9 mouse cellular contexts compared by ENCODE assay signal in the genomic region with DNA sequence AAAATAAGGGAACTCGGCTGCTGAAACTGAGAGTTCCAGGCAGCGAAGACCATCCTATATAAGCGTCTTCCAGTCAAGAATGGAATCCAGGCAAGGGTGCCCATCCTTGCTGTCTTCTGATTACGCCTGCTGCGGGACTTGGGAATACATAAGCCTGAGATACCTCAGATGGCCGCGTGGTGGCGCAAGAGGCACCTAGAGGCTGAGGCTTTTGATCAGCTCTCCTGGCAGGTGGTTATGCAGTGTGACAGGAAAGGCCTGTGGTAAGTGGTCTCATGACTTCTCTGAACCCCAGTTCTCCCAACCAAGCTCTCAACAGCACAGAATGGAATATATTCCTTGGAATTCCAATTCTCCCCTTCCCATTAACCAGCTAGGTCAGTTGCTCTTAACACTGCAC. TPM values are rescaled to one million over a fixed set of nuclear protein-coding genes. Genes with fewer than 3 reads are reported as not detected.
A peak's percentile ranks its signal among the peaks of the same experiment; 100 is the strongest.
DNase-seq lines count a peak whose midpoint lies in the region; ATAC-seq and TF ChIP-seq lines count a peak whose summit lies in the region.
"Had no signal": no experiment of that assay in that cellular context is flagged by ENCODE, and none has a peak within 500 bp of the region (broad histone marks: within the 10 kb centered on the region; RNA-seq: fewer than 3 reads in every experiment).

No protein-coding gene starts in this region.

- no peak overlapping the region for H3K4me2 ChIP-seq in forebrain, embryonic 16.5 days (ENCODE audit: low read length)
- H3K4me2 ChIP-seq: embryonic facial prominence, embryonic 12.5 days had no signal

- no peaks in the 10 kb centered on the region for H3K9me3 ChIP-seq in forebrain, embryonic 16.5 days (ENCODE audit: control insufficient read depth, low read length)
- H3K9me3 ChIP-seq: embryonic facial prominence, embryonic 12.5 days had no signal

- peak; percentile 92 for TF ChIP-seq CTCF in liver, adult 2 months (IDR thresholded peaks at IDR 0.05; ENCODE audit: low read depth, low read length)
- peak; percentile 71; the same call in 1 of the 2 replicates for TF ChIP-seq CTCF in olfactory bulb, adult 2 months (IDR thresholded peaks at IDR 0.05; ENCODE audit: insufficient read depth, low read depth, low read length)

- H3K27ac ChIP-seq in forebrain, embryonic 16.5 days (ENCODE audit: low read length) = no peak overlapping the region
- H3K27ac ChIP-seq in liver, adult 2 months (replicated peaks; ENCODE audit: insufficient read depth, low read depth, low read length) = no peak overlapping the region
- H3K27ac ChIP-seq in olfactory bulb, adult 2 months (ENCODE audit: insufficient read depth, low read depth, low read length) = no peak overlapping the region
- H3K27ac ChIP-seq: embryonic facial prominence, embryonic 12.5 days had no signal

- no peaks in the 10 kb centered on the region for H3K36me3 ChIP-seq in forebrain, embryonic 16.5 days (ENCODE audit: control insufficient read depth, insufficient read depth)
- H3K36me3 ChIP-seq in liver, adult 2 months (ENCODE audit: control insufficient read depth, insufficient read depth, low read length) = no peaks in the 10 kb centered on the region
- H3K36me3 ChIP-seq: embryonic facial prominence, embryonic 12.5 days had no signal

- no peaks in the 10 kb centered on the region for H3K79me2 ChIP-seq in liver, adult 2 months (ENCODE audit: control insufficient read depth, insufficient read depth, low read length)

- no peak for TF ChIP-seq POLR2A in liver, adult 2 months (IDR thresholded peaks at IDR 0.05; ENCODE audit: extremely low read depth, insufficient read depth, low read length)
- TF ChIP-seq POLR2A in olfactory bulb, adult 2 months (IDR thresholded peaks at IDR 0.05; ENCODE audit: insufficient read depth, low read depth, low read length) = no peak

- peaks cover 10% of the 10 kb centered on the region for H3K4me1 ChIP-seq in forebrain, embryonic 16.5 days (replicated peaks; ENCODE audit: control insufficient read depth, insufficient read depth, low read length)
- no peaks in the 10 kb centered on the region for H3K4me1 ChIP-seq in liver, adult 2 months (ENCODE audit: control insufficient read depth, insufficient read depth, low read length)
- peaks cover 10% of the 10 kb centered on the region for H3K4me1 ChIP-seq in olfactory bulb, adult 2 months (ENCODE audit: control insufficient read depth, insufficient read depth, low read length)

- ATAC-seq in forebrain, embryonic 16.5 days = peak; percentile 37; the same call in 1 of the 2 replicates

- H3K27me3 ChIP-seq in forebrain, embryonic 16.5 days (replicated peaks; ENCODE audit: control insufficient read depth, insufficient read depth, low read length) = peaks cover 8% of the 10 kb centered on the region
- H3K27me3 ChIP-seq in liver, adult 2 months (ENCODE audit: control insufficient read depth, insufficient read depth, low read length) = no peaks in the 10 kb centered on the region

- peak; percentile 15 for DNase-seq in ovary, postnatal 10 days (ENCODE audit: low spot score)
- no peak for DNase-seq in ovary, adult 18-20 months (ENCODE audit: low spot score)
- peak; percentile 63 for DNase-seq in cerebellum, adult 11-12 months
- DNase-seq in kidney, adult 9 months = peak; percentile 73
- peak; percentile 36 for DNase-seq in liver, adult 2 months (ENCODE audit: extremely low read depth, low read depth, low spot score)
- peak; percentile 69 for DNase-seq in thymus, postnatal 0 days (ENCODE audit: low spot score)

- no peak overlapping the region for H3K4me3 ChIP-seq in forebrain, embryonic 16.5 days (replicated peaks; ENCODE audit: low read length)
- no peak overlapping the region for H3K4me3 ChIP-seq in liver, adult 2 months (ENCODE audit: insufficient read depth, low read depth, low read length)
- no peak overlapping the region for H3K4me3 ChIP-seq in olfactory bulb, adult 2 months (ENCODE audit: insufficient read depth, low read depth, low read length)
- H3K4me3 ChIP-seq: embryonic facial prominence, embryonic 12.5 days had no signal

- no peak overlapping the region for H3K9ac ChIP-seq in forebrain, embryonic 16.5 days (replicated peaks; ENCODE audit: low read depth, low read length)
- no peak overlapping the region for H3K9ac ChIP-seq in liver, adult 2 months (ENCODE audit: low read depth, low read length)
- H3K9ac ChIP-seq: embryonic facial prominence, embryonic 12.5 days had no signal

- WGBS in forebrain, embryonic 16.5 days = 12% methylated on average over 8 of the region's 8 CpGs
- WGBS in liver, adult 2 months = 16% methylated on average over 8 of the region's 8 CpGs
- 24% methylated on average over 8 of the region's 8 CpGs for WGBS in olfactory bulb, adult 2 months

RNA-seq across cellular contexts. Expression of a gene that starts 4.1 kb away (rescaled TPM):
- polyA plus RNA-seq in forebrain, embryonic 16.5 days (2015; fragmentation: Nextera tagmentation; extraction: Ambion mirVana) = not detected in 2 replicates
- not detected in 2 replicates for total RNA-seq in liver, adult 2 months (2014; rRNA removed)
- polyA plus RNA-seq in liver, adult 2 months (2012; rRNA removed) = not detected in 2 replicates
- polyA plus RNA-seq in olfactory bulb, adult 2 months (2012; ENCODE audit: insufficient read depth, insufficient read length, low replicate concordance, missing spikeins) = not detected in 2 replicates
- polyA plus RNA-seq in thymus, postnatal 0 days (2015; fragmentation: Nextera tagmentation; extraction: Ambion mirVana) = not detected in 2 replicates
